Mouse (Mus musculus): Measurements from ENCODE around the gene Nlrp1b. TPM values are rescaled to one million over a fixed set of nuclear protein-coding genes. Genes with fewer than 3 reads are reported as not detected.

The Nlrp1b gene
- total RNA-seq (2021): under 1 TPM; 0.13 to 0.24 TPM
- long read RNA-seq, experiment 1: 0 reads
- long read RNA-seq, experiment 2: 0 reads

GRCm38 (mm10) chr11:71230684-71231480 is at the start of gene Nlrp1b:
Nlrp1b (minus strand) TSS chr11:71230733.
- intact Hi-C loops (cut with DNase I): no loop called here
- peak; percentile 3 to 11 for DNase-seq (ENCODE audit: low spot score in 2 of 2)

- DNase-seq (ENCODE audit: low spot score in 2 of 2): no peak
- intact Hi-C loops (cut with DNase I): no loop called here
These were observed 30.5 kb upstream of the Nlrp1b start for GRCm38 (mm10) chr11:71261036-71261435.

GRCm38 (mm10) chr11:71251333-71251732 is 20.8 kb upstream of the Nlrp1b start:
- peak; percentile 4 to 5 for DNase-seq (ENCODE audit: low spot score in 2 of 2)
- intact Hi-C loops (cut with DNase I): no loop called here

GRCm38 (mm10) chr11:71224614-71225013 is 5.9 kb downstream of the Nlrp1b start:
- intact Hi-C loops (cut with DNase I): no loop called here
- no peak for DNase-seq (ENCODE audit: low spot score in 2 of 2)

GRCm38 (mm10) chr11:71202703-71203102 is 27.8 kb downstream of the Nlrp1b start:
- intact Hi-C loops (cut with DNase I): loop anchor here (5.0 kb wide), 1 partner anchor 50 kb away; no protein-coding TSS in a partner anchor
- DNase-seq (ENCODE audit: low spot score in 2 of 2): no peak

GRCm38 (mm10) chr11:71199349-71199748 is 31.2 kb downstream of the Nlrp1b start:
- intact Hi-C loops (cut with DNase I): no loop called here
- DNase-seq (ENCODE audit: low spot score in 2 of 2): no peak

GRCm38 (mm10) chr11:71169633-71170032 is 60.9 kb downstream of the Nlrp1b start:
- intact Hi-C loops (cut with DNase I): no loop called here

GRCm38 (mm10) chr11:71164139-71164538 is 66.4 kb downstream of the Nlrp1b start:
- intact Hi-C loops (cut with DNase I): no loop called here
- DNase-seq (ENCODE audit: low spot score in 2 of 2): no peak

More at GRCm38 (mm10) chr11:71169633-71170032, 60.9 kb downstream of the Nlrp1b start:
- no peak for DNase-seq (ENCODE audit: low spot score in 2 of 2)

- no peak for DNase-seq (ENCODE audit: low spot score in 2 of 2)
- intact Hi-C loops (cut with DNase I): no loop called here
These were observed 70.9 kb downstream of the Nlrp1b start for GRCm38 (mm10) chr11:71159439-71160136.

GRCm38 (mm10) chr11:71155272-71155671 is 75.3 kb downstream of the Nlrp1b start:
- DNase-seq (ENCODE audit: low spot score in 2 of 2): no peak
- intact Hi-C loops (cut with DNase I): no loop called here

GRCm38 (mm10) chr11:71144661-71145060 is 85.9 kb downstream of the Nlrp1b start, which contains the start of gene Nlrp1a:
Nlrp1a (minus strand) TSS chr11:71144704.
- intact Hi-C loops (cut with DNase I): no loop called here
- peak; percentile 3 to 11 for DNase-seq (ENCODE audit: low spot score in 2 of 2)

- intact Hi-C loops (cut with DNase I): no loop called here
- DNase-seq (ENCODE audit: low spot score in 2 of 2): no peak
These were observed 88.5 kb downstream of the Nlrp1b start for GRCm38 (mm10) chr11:71142031-71142430.

GRCm38 (mm10) chr11:71107128-71107527 is 123.4 kb downstream of the Nlrp1b start:
- intact Hi-C loops (cut with DNase I): loop anchor here (10.0 kb wide), 1 partner anchor 138 kb away; no protein-coding TSS in a partner anchor
- DNase-seq (ENCODE audit: low spot score in 2 of 2): no peak

GRCm38 (mm10) chr11:71106261-71107021 is 124.1 kb downstream of the Nlrp1b start:
- DNase-seq (ENCODE audit: low spot score in 2 of 2): no peak
- intact Hi-C loops (cut with DNase I): loop anchor here (10.0 kb wide), 1 partner anchor 138 kb away; no protein-coding TSS in a partner anchor

- no peak for DNase-seq (ENCODE audit: low spot score in 2 of 2)
- intact Hi-C loops (cut with DNase I): loop anchor here (10.0 kb wide), 1 partner anchor 141 kb away; no protein-coding TSS in a partner anchor
These were observed 126.6 kb downstream of the Nlrp1b start for GRCm38 (mm10) chr11:71103931-71104330.

Other genes with a start within 250 kb of the Nlrp1b start
- 100 to 1,000 TPM; 100 to 103 TPM for gene C1qbp, start 247.7 kb downstream of the Nlrp1b start, total RNA-seq (2021)
- 10 to 100 TPM; 18.8 to 20.6 TPM for gene Dhx33, start 226.3 kb downstream of the Nlrp1b start, total RNA-seq (2021)
- 10 to 100 TPM; 11.2 to 12.5 TPM for gene Mis12, start 211.1 kb downstream of the Nlrp1b start, total RNA-seq (2021)
- gene Derl2, start 210.9 kb downstream of the Nlrp1b start, total RNA-seq (2021): 10 to 100 TPM; 21.4 to 23.7 TPM
- gene 6330403K07Rik, start 197.2 kb downstream of the Nlrp1b start, total RNA-seq (2021): 100 to 1,000 TPM; 137 to 158 TPM
- under 1 TPM; 0.61 to 0.66 TPM for gene Nlrp1a, start 86.0 kb downstream of the Nlrp1b start, total RNA-seq (2021)

Measured in left cerebral cortex, postnatal 14 days (tissue).